Mouse (Mus musculus): Measurements from ENCODE around the gene Cap1. TPM values are rescaled to one million over a fixed set of nuclear protein-coding genes. Genes with fewer than 3 reads are reported as not detected.
"Not testable (repeated sequence)": the region's sequence is repeated elsewhere in the genome, so short reads cannot be mapped to it uniquely, and the experiment has no call there.

The Cap1 gene
- total RNA-seq, 2 experiments from 2014 or later, result 33.4 to 39.2 TPM

DNA sequence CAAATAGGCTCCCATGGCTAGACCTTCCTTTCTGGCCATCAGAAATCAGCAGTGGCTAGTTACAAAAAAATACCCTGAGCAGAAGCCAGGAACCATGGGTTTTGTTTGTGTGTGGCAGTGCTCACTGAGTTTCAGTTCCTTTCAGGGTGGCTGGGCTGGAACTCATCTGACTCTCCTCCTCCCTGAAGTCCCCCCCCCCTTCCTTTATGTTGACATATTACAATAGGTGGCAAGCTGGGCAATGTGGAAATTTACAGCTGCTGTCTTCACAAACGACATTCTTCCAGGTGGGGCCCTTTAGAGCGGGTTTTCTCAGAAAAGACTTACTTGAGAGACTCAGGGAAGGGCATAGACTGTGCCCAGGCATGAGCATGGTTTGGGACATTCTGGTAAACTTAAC, 32.2 kb downstream of the Cap1 start:
- intact Hi-C loops (cut with DNase I; ENCODE audit: low total_unique reads), result no loop called here
- DNase-seq, result no peak

DNA sequence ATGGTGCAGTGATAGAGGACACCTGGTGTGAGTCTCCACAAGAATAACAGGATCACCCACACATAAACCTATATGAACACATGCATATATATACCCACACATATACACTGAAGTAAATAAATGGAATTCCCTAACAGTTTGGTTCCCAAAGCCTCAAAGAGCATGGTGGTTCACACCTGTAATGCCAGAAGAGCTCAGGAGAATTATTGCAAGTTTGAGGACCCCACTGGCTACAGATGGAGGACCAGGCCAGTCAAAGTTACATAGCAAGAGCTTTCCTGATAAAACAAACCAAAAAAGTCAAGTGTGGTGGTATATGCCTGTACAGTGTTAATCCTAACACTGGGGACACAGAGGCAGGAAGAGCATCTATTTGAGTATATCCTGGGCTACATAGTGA, 34.3 kb downstream of the Cap1 start:
- intact Hi-C loops (cut with DNase I; ENCODE audit: low total_unique reads), result no loop called here

DNA sequence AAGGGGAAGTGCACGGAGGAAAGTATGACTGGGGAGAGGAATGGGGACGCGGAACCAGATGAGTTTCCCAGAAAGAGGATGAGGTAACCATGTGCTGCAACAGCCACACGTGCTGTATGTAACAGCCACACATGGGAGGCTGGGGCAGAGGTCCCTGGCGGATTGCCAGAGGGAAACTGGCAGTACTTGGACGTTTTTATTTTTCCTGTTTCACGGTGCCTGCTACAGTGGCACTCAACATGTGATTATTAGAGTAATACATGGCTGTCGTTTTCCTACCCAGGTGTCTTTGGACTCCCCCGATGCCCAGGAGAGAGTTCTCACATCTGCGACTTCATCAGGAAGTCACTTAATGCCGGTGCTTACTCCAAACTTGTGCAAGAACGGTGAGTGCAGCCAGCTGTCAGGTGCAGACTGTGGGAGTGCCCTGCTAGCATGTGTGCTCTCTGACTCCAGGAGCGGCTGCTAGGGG, 37.7 kb downstream of the Cap1 start:
- DNase-seq, result peak; percentile 32
- intact Hi-C loops (cut with DNase I; ENCODE audit: low total_unique reads), result no loop called here

More for the DNA sequence above, 34.3 kb downstream of the Cap1 start:
- no peak for DNase-seq

DNA sequence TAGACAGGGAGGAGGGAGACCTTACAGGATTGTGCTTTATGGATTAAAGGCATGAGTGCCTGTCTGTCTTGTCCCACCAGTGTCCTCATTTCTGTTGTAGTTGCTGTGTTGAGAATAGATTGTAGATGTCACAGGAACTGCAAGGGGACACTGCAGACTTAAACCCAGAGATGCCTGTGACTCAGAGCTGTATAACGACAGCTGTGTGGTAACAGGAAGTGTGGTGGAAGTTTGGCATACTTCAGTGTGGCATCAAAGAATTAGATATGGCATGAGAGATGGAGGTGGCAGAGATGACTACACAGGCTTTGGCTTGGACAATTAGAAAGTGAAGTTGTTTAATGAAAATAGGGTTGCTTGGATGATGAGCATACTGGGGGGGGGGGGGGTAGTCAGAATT, 47.4 kb downstream of the Cap1 start:
- DNase-seq, result no peak
- intact Hi-C loops (cut with DNase I; ENCODE audit: low total_unique reads), result no loop called here

DNA sequence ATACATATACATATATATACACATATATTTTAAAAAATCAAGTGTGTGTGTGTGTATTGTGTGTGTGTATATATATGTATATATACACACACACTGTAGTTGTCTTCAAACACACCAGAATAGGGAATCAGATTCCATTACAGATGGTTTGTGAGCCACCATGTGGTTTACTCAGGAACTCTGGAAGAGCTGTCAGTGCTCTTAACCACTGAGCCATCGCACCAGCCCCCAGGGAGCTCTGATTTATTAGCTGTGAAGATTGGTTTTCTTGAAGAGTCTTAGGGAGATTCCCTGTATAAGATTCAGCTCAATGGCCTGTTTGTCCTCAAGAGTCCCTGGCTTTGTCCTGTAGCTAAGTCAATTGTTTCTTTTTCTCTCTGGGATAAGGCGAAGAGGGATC, 47.9 kb downstream of the Cap1 start:
- intact Hi-C loops (cut with DNase I; ENCODE audit: low total_unique reads), result no loop called here
- no peak for DNase-seq

DNA sequence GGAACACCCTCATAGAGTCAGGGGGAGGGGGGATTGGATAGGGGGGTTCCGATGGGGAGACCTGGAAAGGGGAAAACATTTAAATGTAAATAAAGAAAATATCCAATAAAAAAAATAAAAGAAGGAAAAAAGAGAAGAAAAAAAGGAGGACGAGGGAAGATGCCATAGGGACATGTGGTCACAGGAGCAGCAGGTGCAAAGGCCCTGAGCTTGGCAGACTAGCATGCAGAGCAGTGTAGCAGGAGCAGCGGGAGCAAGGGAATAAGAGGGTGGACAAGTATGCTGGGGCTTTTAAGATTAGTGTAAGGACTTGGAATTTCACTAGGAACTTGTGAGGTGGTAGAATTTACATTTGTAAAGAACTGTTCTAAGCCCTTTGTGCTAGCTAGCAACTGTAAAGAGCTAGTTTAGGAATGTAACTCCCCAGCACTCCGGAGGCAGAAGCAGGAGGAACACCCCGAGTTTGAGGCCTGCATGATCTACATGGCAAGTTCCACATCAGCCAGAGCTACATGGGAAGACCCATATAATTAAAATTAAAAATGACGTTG, 48.6 kb downstream of the Cap1 start:
- intact Hi-C loops (cut with DNase I; ENCODE audit: low total_unique reads), result no loop called here
- no peak for DNase-seq

DNA sequence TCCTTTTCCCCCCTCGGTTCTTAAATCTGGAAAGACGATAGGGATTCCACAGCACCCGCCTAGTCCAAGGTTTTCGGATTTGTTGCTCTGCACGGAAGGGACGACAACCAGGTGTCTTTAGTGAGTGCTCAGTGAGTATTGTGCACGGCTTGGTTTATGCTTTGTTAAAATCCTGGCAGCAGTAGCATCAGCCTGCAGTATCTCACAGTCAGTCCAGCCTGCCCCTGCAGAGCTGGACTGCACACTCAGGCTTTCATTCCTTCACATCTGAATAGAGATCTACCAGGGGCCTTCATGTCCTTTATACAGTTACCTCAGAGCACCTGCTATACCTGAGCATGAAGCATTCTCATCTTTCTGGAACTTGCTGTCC, 49.5 kb downstream of the Cap1 start:
- intact Hi-C loops (cut with DNase I; ENCODE audit: low total_unique reads), result no loop called here
- DNase-seq, result no peak

DNA sequence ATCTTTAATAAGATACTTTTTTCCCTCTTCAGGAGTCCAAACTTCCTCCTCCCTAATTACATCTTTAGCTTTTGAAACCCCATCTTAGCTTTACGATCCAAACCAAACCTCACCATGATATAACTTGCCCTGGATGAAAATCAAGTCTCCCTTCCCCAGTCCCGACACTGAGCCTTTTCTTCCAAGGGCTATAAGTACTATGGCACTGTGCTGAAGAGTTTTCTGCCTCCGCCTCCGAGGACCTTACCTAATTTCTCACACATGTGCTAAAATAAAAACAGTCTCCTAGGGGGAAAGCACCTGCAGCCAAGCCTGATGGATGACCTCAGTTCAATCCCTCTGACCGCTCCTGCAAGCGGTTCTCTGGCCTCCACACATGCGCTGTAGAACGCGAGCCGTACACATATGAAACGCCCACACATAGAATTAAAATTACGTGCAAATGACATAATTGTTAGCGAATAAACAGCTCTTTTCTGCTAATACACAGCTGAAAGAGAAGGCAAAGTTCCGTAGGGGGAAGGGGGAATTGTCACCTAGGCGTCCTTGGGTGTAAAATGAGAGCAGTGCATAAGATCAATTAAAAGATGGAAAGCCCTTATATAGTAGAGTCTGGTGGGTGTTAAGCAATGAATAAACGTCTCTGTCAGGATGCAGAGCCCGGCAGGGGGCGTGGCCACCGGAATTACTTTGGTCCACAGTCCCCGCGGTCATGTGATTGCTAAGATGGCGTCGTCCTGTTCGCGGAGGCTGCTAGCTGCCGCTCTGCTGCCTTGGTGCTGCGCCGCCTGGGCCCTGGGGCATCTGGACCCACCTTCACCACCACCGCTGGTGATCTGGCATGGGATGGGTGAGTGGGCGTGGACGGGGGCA, 50.1 kb downstream of the Cap1 start, which contains the start of gene Ppt1:
TSS of gene Ppt1 (plus strand) at position 713 of the 873 bp plus-strand sequence.
- peak; percentile 82 for DNase-seq
- intact Hi-C loops (cut with DNase I; ENCODE audit: low total_unique reads), result no loop called here

DNA sequence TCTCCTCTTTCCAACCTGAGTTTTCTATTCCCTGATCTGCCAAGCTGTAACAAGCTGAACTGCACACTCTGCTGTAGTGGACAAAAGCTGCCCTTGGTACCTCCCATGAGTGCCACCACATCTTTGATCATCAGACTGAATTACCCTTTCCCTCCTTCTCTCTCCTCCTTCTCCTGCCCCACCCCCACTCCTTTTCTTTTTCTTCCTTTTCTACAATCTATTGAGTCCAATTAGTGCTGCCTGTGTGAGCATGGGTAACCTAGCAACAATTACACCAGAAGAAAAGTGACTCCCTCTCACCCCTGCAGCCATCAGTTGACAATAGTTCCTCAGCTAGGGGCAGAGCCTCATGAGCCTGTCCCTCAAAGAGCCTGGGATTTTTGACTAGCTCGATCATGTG, 54.0 kb downstream of the Cap1 start:
- intact Hi-C loops (cut with DNase I; ENCODE audit: low total_unique reads), result no loop called here

DNA sequence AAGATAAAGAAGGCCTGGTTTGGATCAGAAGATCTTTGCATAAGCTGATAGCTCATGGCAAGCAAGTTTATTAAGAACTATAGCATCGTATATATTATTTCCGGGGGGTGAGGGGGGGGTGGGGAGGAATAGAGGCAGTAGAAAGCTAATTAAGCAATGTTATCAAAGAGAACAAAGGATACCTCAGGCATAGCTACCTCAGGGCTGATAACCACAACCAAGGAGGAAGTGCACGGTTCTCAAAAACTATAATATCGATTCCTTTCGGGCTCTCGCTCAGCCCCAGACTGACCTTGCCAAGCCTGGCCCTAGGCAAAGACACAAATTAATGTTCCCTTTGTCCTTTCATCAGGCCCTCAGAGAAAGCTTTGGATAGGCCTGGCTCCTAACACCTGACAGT, 56.5 kb downstream of the Cap1 start:
- intact Hi-C loops (cut with DNase I; ENCODE audit: low total_unique reads), result no loop called here
- DNase-seq, result no peak

More for the DNA sequence above, 54.0 kb downstream of the Cap1 start:
- no peak for DNase-seq

DNA sequence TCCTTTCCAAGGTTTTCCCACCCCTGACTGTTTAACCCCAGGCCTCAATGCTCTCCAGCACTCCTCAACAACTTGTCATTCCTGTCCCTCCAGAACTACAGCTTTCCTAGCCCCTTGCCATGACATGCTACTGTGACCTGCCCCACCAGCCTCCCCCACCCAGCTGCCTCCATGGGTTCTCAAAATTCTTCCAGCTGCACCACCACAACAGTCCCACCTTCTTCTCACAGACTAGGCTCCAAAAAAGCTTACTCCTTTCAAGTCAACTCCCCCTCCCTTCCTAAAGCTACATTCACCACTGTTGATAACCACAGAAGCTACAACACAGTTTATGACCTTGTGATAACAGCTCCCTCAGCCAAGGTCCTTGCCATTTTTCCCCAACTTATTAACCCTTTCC, 58.2 kb downstream of the Cap1 start:
- no peak for DNase-seq
- intact Hi-C loops (cut with DNase I; ENCODE audit: low total_unique reads), result no loop called here

DNA sequence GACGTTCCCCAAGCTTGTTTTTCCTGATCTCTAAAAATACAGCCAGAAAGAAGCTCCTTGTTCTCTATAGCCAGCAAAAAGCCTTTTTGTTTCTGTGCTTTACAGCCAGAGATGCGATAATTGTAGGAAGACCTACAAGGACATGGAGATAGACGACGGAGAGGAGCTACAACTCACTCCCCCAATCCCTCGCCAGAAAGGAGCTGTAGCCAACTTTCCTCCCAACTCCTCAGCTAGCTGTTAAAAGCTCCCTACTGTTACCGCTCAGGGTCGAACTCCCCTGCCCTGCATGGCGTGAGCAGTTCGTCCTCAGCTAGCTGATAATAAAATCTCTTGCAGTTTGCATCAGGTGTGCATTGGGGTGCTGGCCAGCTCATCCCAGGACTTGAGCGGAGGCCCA, 64.9 kb downstream of the Cap1 start:
- intact Hi-C loops (cut with DNase I; ENCODE audit: low total_unique reads); DNase-seq: not testable (repeated sequence)

DNA sequence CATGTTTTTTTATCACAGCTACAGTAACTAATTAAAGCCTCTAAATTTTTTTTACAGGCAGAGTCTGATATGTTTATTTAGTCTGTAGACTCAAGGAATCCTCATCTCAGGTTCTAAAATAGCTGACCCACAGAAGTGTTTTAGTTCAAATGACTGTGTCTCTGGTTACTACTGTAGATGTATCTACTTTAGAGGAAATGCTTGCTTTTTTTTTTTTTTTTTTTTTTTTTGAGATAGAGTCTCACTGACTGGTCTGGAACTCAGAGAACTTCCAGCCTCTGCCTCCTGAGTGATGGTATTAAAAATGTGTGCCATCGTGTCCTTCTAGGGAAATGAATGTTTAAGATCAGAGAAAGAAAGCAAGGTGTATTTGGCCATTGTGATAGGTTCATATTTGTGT, 69.7 kb downstream of the Cap1 start:
- DNase-seq, result no peak
- intact Hi-C loops (cut with DNase I; ENCODE audit: low total_unique reads), result no loop called here

DNA sequence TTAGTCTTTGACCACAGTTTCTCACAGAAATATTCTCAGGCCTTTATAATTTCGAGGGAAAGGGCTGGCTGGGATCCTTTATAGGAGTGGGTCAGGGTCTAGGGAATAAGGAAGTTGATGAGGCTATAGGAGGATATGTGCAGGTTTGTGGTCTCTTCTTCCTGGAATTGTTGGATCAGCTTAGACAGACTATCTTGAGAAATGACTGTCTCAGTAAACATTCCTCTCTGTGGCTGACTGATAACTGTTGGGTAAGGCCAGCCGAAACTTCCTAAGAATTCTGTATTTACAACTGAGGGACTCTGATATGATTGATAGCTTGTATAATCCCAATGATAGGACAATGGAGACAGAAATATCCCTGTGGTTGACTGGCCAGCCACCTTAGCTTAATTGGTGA, 74.0 kb downstream of the Cap1 start:
- DNase-seq, result no peak
- intact Hi-C loops (cut with DNase I; ENCODE audit: low total_unique reads), result no loop called here

DNA sequence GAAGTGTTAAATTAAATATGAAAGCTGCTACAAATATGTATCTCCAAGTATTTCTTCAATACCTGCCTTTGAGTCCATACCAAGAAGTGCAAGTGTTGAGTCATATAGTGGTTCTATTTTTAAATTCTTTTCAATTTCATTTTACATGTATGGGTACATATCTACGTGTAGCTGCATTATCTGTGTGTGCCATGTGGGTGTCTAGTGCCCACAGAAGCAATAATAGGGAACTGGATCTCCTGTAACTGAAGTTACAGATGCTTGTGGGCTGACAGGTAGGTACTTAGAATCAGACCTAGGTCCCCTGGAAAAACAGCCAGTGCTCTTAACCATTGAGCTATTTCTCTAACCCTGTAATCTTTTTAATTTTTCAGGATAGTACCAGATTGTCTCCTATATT, 74.7 kb downstream of the Cap1 start:
- intact Hi-C loops (cut with DNase I; ENCODE audit: low total_unique reads), result no loop called here
- DNase-seq, result no peak

Other genes with a start within 250 kb of the Cap1 start
- not detected for gene 9530002B09Rik, start 196.8 kb downstream of the Cap1 start, total RNA-seq (2021)
- 10 to 100 TPM; 16.3 to 17.2 TPM for gene Ppt1, start 49.8 kb downstream of the Cap1 start, total RNA-seq (2021)
- gene Mfsd2a, start 75.1 kb upstream of the Cap1 start, total RNA-seq (2021), result under 1 TPM; 0.24 to 0.68 TPM
- gene Mycl, start 109.6 kb upstream of the Cap1 start, total RNA-seq (2021), result 1 to 10 TPM; 2.2 to 2.3 TPM
- gene Trit1, start 130.5 kb upstream of the Cap1 start, total RNA-seq (2021), result 10 to 100 TPM in 1 of 2 experiments, 1 to 10 TPM in 1; 8.3 to 12.2 TPM
- gene Bmp8b, start 219.1 kb upstream of the Cap1 start, total RNA-seq (2021), result not detected
- gene Oxct2b, start 230.2 kb upstream of the Cap1 start, total RNA-seq (2021), result not detected

Measured in gastrocnemius, postnatal 14 days (tissue).